Comparison of ENCODE assay signal across 13 mouse cellular contexts in the genomic region with DNA sequence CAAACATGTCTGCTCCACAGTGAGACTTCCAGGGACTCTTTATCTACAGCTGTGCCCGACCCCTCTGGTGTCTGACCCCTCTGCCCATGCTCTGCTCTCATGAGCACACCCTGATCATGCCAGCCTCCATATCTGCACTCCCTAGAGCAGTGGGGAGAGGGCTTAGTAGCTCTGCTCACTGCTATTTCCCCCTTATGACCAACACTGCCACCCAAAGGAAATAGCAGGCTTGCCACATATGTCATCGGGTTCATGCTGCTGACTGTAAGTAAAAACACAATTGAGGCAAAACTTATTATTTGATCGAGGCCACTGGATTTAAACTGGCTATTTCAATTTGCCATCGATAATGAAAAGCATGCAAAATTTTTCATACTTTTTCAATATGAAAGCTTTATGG.
DNase-seq lines count a peak whose midpoint lies in the region; ATAC-seq and TF ChIP-seq lines count a peak whose summit lies in the region.
"Had no signal": no experiment of that assay in that cellular context is flagged by ENCODE, and none has a peak within 500 bp of the region (broad histone marks: within the 10 kb centered on the region; RNA-seq: fewer than 3 reads in every experiment).

No protein-coding gene starts in this region.

- no peaks in the 10 kb centered on the region for H3K4me1 ChIP-seq in intestine, postnatal 0 days (replicated peaks; ENCODE audit: control insufficient read depth, insufficient read depth, low read length)
- no peaks in the 10 kb centered on the region for H3K4me1 ChIP-seq in intestine, embryonic 16.5 days (ENCODE audit: control insufficient read depth, insufficient read depth, low read length)
- H3K4me1 ChIP-seq in hindbrain, embryonic 10.5 days (replicated peaks): no peaks in the 10 kb centered on the region
- H3K4me1 ChIP-seq: midbrain, embryonic 12.5 days had no signal

- H3K27me3 ChIP-seq in intestine, postnatal 0 days (replicated peaks; ENCODE audit: control insufficient read depth, insufficient read depth, low read length): no peaks in the 10 kb centered on the region
- no peaks in the 10 kb centered on the region for H3K27me3 ChIP-seq in intestine, embryonic 16.5 days (replicated peaks; ENCODE audit: control insufficient read depth, insufficient read depth, low read length)
- H3K27me3 ChIP-seq in hindbrain, embryonic 10.5 days (ENCODE audit: insufficient read depth, poor library complexity, severe bottlenecking): no peaks in the 10 kb centered on the region
- H3K27me3 ChIP-seq: midbrain, embryonic 12.5 days had no signal

- no peaks in the 10 kb centered on the region for H3K9me3 ChIP-seq in intestine, postnatal 0 days (ENCODE audit: control insufficient read depth)
- no peaks in the 10 kb centered on the region for H3K9me3 ChIP-seq in intestine, embryonic 16.5 days (ENCODE audit: control insufficient read depth, low read length)
- no peaks in the 10 kb centered on the region for H3K9me3 ChIP-seq in hindbrain, embryonic 10.5 days
- H3K9me3 ChIP-seq: midbrain, embryonic 12.5 days had no signal

- 88% methylated on average over 4 of the region's 4 CpGs for WGBS in intestine, postnatal 0 days
- WGBS in intestine, embryonic 16.5 days: 88% methylated on average over 4 of the region's 4 CpGs
- WGBS in hindbrain, embryonic 10.5 days: 84% methylated on average over 4 of the region's 4 CpGs

- ATAC-seq in intestine, postnatal 0 days: no peak
- ATAC-seq in intestine, embryonic 16.5 days: no peak
- ATAC-seq in common myeloid progenitor, adult 5-6 weeks (replicated peaks; ENCODE audit: low read depth, poor library complexity, severe bottlenecking): peak; percentile 62
- ATAC-seq: forebrain, embryonic 16.5 days had no signal

- H3K4me3 ChIP-seq in intestine, postnatal 0 days (ENCODE audit: low read depth, low read length): no peak overlapping the region
- no peak overlapping the region for H3K4me3 ChIP-seq in intestine, embryonic 16.5 days (ENCODE audit: low read length)
- no peak overlapping the region for H3K4me3 ChIP-seq in hindbrain, embryonic 10.5 days
- H3K4me3 ChIP-seq: midbrain, embryonic 12.5 days had no signal

- no peak overlapping the region for H3K27ac ChIP-seq in intestine, postnatal 0 days (ENCODE audit: low read depth, low read length)
- no peak overlapping the region for H3K27ac ChIP-seq in intestine, embryonic 16.5 days (ENCODE audit: low read length)
- no peak overlapping the region for H3K27ac ChIP-seq in hindbrain, embryonic 10.5 days
- H3K27ac ChIP-seq: midbrain, embryonic 12.5 days had no signal

- peak; percentile 62 for TF ChIP-seq CTCF in intestine, postnatal 0 days (IDR thresholded peaks at IDR 0.05; ENCODE audit: low read depth)

- no peak overlapping the region for H3K9ac ChIP-seq in intestine, postnatal 0 days (ENCODE audit: low read depth, low read length)
- H3K9ac ChIP-seq in intestine, embryonic 16.5 days (ENCODE audit: low read depth, low read length): no peak overlapping the region
- H3K9ac ChIP-seq: midbrain, embryonic 12.5 days had no signal

- peak; percentile 30 for DNase-seq in thymus, postnatal 14 days
- DNase-seq in thymus, adult 18-20 months: no peak
- DNase-seq in urinary bladder, adult 18-20 months (ENCODE audit: low spot score in 2 of 2): no peak
- DNase-seq in hindbrain, embryonic 10.5 days (ENCODE audit: low spot score): no peak
- DNase-seq: adrenal gland, adult 2 months; heart, postnatal 10 days; kidney, postnatal 10 days; right cerebral cortex, adult 18-20 months had no signal

- H3K36me3 ChIP-seq in intestine, postnatal 0 days (ENCODE audit: control insufficient read depth, insufficient read depth): no peaks in the 10 kb centered on the region
- no peaks in the 10 kb centered on the region for H3K36me3 ChIP-seq in intestine, embryonic 16.5 days (ENCODE audit: control insufficient read depth, insufficient read depth, low read length)
- no peaks in the 10 kb centered on the region for H3K36me3 ChIP-seq in hindbrain, embryonic 10.5 days
- H3K36me3 ChIP-seq: midbrain, embryonic 12.5 days had no signal

- H3K4me2 ChIP-seq in intestine, postnatal 0 days (replicated peaks; ENCODE audit: low read depth): no peak overlapping the region
- H3K4me2 ChIP-seq in intestine, embryonic 16.5 days (ENCODE audit: low read depth, low read length): no peak overlapping the region
- H3K4me2 ChIP-seq: midbrain, embryonic 12.5 days had no signal
